Mouse (Mus musculus) layer of hippocampus, adult 18-20 months (tissue): Measurements from ENCODE around the gene Elmo1. TPM values are rescaled to one million over a fixed set of nuclear protein-coding genes. Genes with fewer than 3 reads are reported as not detected.

Experiments used
- DNase-seq, 2 experiments: peaks; one replicate each; pipeline ENCODE4 v3.0.0; 2022; ENCODE audit warnings: low spot score in 2 of 2
- total RNA-seq, 2 experiments: library from RNA; stranded (reverse); gene quantifications; 2 replicates each; pipeline ENCODE4 v1.2.3; 2021

Gene Elmo1
- total RNA-seq, 2 experiments from 2014 or later: 28.9 to 29.8 TPM

DNA sequence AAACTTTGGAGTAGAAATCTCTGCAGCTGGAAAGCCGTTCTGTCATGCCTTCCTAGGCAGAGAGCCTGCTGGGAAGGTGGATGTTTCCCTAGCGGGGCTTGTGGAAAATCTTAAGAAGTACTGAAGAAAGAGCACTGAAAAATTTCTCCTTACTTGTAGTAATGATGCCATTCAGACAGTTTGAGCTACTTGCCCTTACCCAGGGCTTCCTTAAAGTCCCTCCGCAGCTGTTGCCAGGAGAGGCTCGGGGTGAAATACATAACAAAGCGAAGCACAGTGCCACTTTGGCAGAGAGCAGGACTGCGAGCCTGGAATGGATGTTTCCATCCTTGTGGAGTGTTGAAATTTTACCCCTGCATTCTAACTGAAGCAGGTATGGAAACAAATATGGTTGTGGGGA is 164.5 kb downstream of the Elmo1 start:
- DNase-seq: no peak

- no peak for DNase-seq
Observed at GRCm38 (mm10) chr13:20255380-20255779, 165.0 kb downstream of the Elmo1 start.

- no peak for DNase-seq
Observed at GRCm38 (mm10) chr13:20256613-20257012, 166.2 kb downstream of the Elmo1 start.

DNA sequence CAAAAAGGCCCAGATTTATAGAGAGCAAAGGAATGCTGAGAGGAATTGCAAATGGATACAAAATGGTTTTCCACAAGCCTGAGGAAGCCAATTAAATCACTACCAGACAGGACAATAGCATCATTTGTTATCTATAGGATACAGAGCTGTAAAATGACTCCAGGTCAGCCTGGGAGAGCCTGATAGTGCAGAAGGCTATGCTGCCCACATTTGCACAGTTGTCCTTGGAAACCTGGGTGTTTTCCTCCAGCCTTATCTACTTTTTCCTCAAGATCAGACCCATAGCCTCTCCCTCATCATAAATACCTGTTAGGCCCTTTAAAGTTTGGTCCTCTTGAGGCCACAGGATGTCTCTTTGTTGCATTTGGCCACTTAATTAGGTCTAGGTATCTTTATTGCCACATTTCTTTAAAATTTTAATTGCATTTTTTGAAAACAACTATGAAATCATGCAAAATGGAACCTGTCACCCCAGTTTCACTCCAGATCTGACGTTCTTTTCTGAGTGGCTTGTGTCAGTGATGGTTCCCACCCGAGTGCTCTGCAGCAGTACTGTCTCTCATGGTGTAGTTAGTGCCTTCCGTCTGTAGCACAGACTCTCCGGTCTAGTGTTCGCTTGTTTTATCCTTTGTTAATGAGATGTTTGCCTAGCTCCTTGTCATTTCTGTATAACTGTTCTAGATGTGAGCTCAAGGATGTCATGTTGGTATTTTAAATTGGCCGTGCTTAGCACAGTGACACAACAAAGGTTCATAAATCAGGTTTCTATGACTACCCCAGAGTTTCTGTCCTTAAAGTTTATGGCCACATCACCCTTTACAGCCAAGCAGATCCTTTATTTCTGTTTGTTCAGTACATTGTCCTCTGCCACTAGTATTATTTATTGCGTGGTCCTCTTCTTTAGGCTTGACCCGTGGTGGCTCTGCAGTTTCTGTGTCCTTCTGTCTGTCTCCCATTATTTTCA is 167.4 kb downstream of the Elmo1 start:
- no peak for DNase-seq

GRCm38 (mm10) chr13:20263173-20263572 is 172.8 kb downstream of the Elmo1 start:
- no peak for DNase-seq

- DNase-seq: peak; percentile 9 to 41
Observed at GRCm38 (mm10) chr13:20270148-20270547, 179.8 kb downstream of the Elmo1 start.

GRCm38 (mm10) chr13:20271799-20272198 is 181.4 kb downstream of the Elmo1 start:
- peak in 1 of 2 experiments; percentile 25 for DNase-seq

DNA sequence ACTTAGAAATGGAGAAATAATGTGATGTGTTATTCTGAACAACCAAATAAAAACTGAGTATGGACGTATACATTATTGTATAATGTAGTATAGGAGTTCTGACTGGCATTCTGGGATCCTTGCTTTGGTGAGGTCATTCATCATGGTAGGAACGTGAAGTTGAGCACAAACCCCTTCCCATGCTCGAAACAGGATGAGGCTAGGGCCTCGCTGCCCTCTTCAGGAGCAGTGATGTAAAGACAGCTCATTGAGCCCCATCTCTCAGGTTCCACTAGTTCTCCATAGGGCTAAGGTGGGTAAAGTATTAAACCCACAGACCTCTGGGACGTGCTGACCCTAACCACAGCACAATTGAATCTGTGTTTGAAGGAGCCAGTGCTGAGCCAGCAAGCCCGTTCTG is 182.2 kb downstream of the Elmo1 start:
- peak in 1 of 2 experiments; percentile 25 for DNase-seq

DNA sequence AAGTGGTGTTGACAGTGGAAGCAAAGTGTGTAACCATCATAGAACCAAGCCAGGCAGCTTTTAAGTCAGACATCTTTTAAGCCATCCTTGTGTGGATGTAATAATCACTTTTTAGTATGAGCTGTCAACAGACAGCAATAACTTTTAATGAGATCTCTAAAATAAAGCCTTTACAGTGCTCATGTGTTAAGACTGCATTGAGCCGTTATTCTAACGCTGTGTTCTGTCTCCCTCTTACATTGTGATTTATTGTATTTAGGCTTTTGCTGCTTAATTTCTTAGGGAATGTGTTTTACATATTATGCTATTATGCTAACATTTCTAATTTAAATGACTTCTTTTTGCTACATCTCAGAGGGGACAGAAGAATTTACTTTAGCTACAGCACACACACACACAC is 189.5 kb downstream of the Elmo1 start:
- no peak for DNase-seq

GRCm38 (mm10) chr13:20283891-20284290 is 193.5 kb downstream of the Elmo1 start:
- DNase-seq: no peak

DNA sequence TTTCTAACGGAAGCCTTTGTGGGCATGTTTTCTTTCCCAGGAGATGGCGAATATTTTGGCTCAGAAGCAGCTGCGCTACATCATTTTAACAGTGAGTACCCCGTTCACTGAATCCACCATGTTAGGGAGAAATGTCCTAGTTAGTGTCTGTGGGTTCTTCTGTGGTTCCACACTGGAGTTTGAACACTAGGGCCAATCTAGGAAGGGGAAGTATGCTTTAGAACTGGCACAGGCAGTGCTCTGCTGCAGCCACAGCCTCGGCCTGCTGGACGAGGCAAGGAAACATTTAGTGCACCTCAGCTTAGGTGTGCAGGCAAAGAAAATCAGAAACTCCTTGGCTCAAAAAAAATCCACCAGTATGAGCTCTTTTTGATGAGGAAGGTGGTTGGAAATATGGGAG is 196.3 kb downstream of the Elmo1 start:
- DNase-seq: no peak

DNA sequence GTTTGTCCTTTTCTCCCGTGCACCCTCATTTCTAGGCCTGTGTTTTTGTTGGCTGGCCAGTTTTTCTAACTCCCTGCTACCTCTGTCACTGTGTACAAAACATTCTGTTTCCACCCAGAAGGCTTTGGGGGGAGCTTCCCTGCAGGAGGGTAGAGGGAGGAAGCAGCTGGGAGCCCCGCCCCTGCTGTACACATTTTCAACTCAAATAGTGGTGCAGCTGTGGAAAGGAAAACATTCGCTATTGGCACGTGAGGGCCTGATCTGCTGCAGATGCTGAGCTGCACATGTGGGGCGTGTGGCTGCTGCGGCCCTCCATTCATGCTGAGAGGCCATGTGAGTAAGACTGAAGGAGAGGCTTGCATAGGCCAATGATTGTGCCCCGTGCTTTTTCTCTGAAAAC is 198.0 kb downstream of the Elmo1 start:
- peak in 1 of 2 experiments; percentile 28 for DNase-seq

- DNase-seq: no peak
Observed at GRCm38 (mm10) chr13:20290412-20290811, 200.0 kb downstream of the Elmo1 start.

DNA sequence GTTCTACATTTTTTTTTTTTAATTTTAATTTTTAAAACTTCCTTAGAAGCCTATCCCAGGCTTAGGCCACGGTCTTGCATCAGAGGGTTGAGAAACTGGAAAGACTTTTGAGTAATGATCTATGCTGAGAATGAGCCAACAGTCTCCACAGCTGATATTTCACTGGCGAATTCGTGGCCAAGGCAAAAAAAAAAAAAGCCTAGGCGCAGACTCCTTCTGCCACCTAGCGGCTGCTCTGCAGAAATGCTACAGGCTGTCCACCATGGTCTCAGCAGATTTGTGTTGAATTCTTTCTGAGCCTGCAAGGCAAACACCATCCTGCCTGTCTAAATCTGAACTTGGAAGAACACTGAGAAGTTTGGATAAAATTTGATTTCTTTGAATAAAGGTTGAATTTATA is 202.0 kb downstream of the Elmo1 start:
- DNase-seq: peak; percentile 18 to 49

DNA sequence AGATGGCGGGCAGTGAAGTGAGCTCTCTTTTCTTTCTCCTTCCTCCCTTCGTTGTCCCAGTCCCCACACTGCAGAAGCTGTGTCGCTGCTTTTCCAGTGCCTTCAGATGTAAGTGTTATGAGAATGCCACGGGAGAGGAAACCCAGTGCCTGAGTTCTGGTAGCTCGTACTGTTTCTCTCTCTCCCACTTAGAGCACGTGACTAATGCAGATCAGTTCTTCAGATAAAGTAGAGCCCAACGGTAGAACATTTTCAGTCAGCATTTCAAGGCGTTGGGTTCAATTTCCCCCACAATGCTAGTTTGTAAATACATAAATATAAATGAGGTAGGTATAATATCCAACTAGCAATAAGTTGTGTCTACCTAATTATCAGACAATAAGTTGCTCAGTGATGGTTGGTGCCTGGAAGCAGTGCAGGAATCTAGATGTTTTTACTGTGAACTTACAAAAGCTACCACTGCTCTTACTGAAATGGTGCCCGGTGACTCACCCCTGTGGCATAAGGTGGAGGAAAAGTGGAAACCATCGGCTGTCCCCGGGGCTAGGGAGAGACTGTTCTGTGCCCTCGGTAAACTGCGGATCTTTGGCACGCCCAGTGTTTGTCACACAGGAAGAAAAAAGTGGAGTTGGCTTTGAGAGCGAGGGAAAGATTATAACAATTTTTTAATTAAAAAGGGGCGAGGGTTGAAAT is 205.0 kb downstream of the Elmo1 start:
- no peak for DNase-seq

DNA sequence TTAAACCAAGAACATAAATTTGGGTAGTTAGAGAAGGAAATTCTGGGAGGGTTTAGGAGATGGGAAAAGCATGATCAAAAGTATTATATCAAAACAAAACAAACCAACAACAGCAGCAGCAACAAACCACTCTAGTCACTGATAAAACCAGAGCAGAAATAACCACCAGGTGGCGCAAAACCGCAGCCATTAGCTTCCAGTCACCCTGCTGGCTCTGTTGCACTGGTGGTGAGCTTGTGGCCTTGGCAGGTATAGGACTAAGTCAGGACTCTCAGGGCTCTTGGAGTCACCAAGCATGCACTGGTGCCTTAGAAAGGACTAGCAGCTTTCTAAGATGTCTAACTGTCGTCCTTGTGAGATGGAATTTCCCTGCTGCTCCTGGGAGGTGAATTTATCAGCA is 207.4 kb downstream of the Elmo1 start:
- peak; percentile 28 to 84 for DNase-seq

GRCm38 (mm10) chr13:20299424-20299823 is 209.0 kb downstream of the Elmo1 start:
- peak; percentile 7 to 62 for DNase-seq

DNA sequence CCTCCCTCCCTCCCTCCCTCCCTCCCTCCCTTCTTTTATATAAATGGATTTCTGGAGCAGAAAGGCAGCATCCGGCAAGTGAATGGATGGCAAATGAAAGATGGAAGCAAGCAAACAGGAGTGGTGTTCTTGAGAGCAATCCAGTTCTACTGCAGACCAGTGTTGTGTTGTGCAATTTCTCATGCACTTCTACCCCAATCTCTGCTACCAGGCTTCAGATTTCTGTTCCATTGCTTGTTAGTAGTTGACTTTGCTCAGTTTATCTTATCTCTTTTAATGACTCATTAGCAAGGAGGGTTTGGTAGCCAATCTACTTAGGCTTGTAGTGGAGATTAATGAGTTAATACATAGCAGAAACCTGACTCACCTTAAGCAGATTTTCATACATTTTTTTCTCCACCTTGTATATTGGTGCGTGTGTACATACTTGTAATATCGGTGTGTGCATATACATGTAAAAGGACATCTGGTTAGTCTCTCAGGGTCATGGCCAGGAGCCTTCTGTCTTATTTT is 209.7 kb downstream of the Elmo1 start:
- DNase-seq: no peak

DNA sequence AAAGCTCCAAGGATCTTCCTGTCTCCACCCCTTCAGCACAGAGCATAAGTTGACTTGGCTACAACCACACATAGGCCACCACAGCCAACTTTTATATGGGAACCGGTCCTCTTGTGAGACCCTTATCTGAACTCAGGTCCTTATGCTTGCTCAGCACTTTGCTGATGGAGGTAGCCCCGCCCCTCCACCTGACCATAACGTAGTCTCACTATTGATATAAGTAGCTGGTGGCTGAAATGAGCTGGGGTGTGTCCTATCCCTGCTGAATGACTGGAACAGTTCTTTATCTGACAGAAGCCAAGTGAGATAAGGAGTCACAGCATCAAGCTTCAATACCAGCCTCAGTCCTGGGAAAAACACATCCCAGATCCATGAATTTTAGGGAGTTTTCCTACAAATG is 210.2 kb downstream of the Elmo1 start:
- DNase-seq: no peak

GRCm38 (mm10) chr13:20301760-20302159 is 211.4 kb downstream of the Elmo1 start:
- no peak for DNase-seq

DNA sequence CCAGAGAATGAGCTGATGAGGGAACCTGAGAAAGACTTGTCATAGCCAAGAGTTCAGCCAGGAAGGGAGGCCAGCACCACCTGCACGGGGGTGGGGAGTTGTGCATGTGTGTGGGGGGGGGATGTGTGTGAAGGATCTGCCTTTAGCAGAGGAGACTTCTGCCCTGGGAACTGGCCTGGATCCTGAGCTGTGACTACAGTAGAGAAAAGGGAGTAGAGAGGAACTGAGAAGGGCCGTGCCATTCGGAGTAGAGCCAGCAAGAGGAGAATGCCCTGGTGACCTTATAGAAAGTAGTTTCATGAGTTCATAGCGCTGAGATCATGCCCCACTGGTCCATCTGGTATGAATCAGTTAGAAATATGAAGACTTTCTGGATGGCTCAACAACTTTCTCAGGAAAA is 215.2 kb downstream of the Elmo1 start:
- no peak for DNase-seq
